Mouse (Mus musculus) right cerebral cortex, postnatal 25 days (tissue): Measurements from ENCODE around the gene Prep.

ENCODE experiments used
- DNase-seq: peaks from one replicate; pipeline ENCODE4 v3.0.0; 2022

Prep gene

GRCm38 (mm10) chr10:45066931-45067308 lies at the start of gene Prep:
Gene Prep (plus strand): TSS chr10:45067203.
- peak; percentile 93 for DNase-seq

GRCm38 (mm10) chr10:45017352-45017751 lies 49.7 kb upstream of the Prep start:
- DNase-seq = no peak

GRCm38 (mm10) chr10:45017851-45018250 lies 49.2 kb upstream of the Prep start:
- DNase-seq = no peak

- DNase-seq = no peak
These were observed 47.6 kb upstream of the Prep start for GRCm38 (mm10) chr10:45019418-45019817.

- no peak for DNase-seq
These were observed 47.2 kb upstream of the Prep start for GRCm38 (mm10) chr10:45019849-45020248.

- DNase-seq = no peak
These were observed 46.7 kb upstream of the Prep start for GRCm38 (mm10) chr10:45020291-45020690.

DNA sequence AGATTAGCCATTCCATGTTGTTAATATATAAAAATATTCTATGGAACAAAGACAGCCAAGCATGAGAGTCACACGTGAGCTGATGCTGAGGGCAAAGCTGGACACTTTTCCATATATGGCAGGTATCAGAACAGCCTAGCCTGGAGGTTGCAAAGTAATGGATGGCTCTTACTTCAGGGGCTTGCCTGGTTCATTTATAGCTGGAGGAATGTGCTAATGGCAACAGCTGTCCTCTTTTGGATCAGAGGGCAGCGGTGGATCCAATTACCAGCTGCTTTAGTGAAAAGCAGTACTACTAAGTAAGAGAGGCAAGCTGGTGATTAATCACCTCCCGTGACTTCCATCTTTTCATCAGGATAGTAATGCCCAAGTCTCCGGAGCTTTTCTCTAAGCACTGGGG lies 41.8 kb upstream of the Prep start:
- no peak for DNase-seq

DNA sequence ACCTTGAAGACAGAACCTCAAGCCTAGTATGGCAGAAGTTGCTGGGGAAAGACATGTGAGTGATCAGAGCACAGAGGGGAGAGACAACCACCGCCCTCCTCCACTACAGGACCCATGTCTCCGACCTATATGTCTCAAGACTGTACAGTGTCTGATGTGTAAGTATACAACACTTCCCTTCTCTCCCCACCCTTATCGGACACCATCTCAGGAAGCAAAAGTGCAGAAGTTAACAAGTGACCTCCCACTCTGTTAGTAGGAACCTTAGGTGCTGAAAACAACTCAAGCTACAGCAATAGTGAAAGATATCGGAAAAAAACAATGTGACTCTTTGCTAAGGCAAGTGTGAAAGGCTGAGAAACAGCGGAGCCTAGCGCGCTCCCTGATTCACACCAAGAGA lies 40.1 kb upstream of the Prep start:
- DNase-seq = no peak

DNA sequence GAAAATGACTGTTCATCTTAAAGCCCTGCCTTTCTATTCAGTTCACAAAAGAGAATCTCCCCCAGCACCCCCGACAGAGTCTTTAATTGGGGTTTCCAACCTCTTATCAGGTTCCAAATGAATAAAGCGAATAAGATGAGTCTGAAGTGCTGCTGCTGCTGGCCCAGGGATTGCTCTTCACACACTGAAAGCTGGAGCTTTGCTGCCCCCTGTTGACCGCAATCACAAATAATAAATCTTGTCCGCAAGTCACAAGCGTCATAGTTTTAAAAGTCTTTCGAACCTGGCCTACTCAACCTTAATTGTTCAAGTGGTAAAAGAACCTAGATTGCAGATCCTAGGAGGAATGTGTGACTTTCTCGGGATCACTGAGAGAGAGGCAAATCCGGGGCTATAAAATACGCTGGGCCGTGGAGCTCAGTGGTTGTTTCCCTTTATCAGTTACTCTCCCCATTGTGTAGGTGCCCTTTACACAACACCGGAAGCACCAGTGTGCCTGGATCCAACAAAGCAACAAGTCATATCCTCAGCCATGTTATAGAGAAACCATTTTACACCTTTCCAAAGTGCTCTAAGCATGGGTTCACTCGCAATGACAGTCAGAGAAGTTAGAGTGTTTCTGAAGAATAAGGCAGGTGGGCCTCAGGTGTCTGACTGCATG lies 21.6 kb upstream of the Prep start:
- peak; percentile 48 for DNase-seq

- DNase-seq = no peak
These were observed 18.8 kb upstream of the Prep start for GRCm38 (mm10) chr10:45048158-45048557.

- no peak for DNase-seq
These were observed 18.4 kb upstream of the Prep start for GRCm38 (mm10) chr10:45048622-45049021.

GRCm38 (mm10) chr10:45051125-45051744 lies 15.8 kb upstream of the Prep start:
- peak; percentile 44 for DNase-seq

DNA sequence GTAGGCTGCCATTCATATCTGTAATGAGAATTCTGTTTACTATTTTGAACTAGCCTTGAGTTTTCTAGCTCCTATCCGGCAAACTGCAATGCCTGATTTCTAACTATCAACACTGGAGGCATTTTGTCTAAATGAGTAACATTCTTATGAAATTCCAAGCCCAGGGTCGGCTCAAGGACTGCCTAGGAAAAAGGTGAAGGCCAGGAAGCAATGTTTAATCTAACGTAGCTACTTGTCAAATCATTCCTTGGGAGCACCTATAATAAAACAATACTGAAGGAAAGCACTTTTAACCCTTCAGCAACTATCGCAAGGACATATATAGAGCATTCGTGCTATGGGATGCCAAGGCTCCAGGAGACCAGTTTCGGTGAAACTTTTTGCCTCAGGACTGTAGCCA lies 8.6 kb upstream of the Prep start:
- DNase-seq = no peak

DNA sequence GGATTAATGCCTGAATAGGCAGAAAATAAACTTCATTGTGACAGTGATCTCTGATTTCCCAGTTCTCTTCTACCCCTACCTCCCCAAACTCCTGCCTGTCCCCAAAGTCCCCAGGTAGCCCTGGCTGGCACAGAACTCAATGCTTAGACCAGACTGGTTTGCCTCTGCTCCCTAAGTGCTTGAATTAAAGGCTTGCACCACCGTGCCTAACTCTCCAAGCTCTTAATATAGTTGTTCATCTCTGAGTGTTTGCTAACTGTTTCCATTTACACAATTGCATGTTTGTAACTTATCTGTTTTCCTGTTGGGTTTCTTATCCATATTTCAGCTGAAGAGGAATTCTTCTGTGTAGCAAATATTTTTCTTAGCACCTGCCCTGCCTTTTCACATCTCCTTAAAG lies 6.2 kb upstream of the Prep start:
- no peak for DNase-seq

DNA sequence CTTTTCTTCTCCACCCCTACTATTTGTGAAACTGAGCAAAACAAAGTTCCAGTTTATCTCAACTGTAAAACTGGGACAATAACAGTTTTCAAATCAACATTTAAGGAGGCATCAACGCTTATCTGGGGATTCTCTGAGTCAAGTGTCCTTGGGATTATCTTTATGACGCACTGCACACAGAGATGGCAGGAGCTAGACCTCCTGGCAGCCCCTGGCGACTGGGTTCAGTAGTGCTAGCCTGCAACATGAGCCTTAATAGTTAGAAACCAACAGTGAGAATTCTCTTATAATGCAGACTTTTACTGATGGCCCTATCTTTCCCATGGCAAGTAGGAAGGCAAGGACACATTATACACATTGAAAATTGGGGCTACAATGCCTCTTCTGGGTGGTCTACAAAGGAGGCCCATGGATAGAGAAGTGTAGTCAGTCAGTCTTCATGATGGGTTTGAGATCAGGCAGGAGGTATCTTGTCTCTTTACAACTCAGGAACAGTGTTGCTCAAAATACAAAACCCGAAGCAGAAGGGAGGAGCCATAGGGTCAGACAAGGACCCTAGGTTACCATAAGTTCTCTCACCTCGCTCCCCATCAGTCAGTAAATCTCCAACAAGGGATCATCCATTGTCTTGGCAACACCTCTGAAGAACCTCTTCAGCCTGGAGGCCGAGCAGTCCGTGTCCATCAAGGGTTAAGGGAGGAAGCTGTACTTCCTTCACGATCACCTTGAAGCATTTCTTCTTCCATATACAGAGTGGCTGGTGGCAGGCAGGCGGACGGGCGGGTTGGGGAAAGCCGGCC lies 672 bp upstream of the Prep start:
- DNase-seq = no peak

DNA sequence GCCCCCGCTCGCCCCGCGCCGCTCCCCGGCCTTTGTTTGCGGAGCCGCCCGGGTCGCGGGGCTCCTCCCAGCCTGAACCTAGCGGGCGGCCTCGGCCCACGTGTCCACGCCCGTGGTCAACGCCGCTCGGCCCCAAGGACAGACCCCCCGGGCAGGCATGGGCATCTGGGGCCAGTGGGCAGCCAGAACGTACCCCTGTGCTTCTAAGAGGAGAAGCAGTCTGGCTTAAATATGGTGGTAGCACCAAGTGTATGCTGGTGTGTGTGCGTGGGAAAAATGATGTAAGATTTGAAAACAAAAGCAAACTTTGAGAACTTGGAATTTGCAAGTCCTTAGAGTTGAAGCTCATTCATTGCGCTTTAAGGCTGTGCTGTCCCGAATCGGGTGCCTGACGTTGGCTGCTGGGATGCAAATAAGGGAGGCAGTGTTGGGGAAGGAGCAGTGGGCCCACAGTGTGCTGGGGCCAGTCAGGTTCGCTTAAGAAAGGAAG lies 478 bp downstream of the Prep start:
- DNase-seq = no peak

DNA sequence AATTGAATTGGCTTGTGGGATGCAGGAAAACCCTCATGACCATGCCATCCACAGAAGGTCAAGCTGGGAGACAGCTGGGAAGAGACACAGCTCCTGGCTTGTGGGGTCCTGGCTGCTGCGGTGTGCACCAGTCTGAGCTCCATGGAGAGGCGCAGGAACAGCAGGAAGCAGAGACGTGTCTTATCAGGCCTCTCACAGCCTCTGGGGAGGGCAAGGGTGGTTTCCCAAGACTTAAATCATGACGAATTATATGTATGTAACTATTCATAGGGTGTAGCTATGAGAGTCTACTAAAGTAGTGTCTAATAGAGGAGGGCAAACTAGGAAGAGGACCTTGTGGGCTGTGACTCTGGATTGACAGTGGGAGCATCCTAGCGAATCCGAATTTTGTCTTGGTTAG lies 2.6 kb downstream of the Prep start:
- no peak for DNase-seq

- DNase-seq = no peak
These were observed 3.4 kb downstream of the Prep start for GRCm38 (mm10) chr10:45070362-45070761.

DNA sequence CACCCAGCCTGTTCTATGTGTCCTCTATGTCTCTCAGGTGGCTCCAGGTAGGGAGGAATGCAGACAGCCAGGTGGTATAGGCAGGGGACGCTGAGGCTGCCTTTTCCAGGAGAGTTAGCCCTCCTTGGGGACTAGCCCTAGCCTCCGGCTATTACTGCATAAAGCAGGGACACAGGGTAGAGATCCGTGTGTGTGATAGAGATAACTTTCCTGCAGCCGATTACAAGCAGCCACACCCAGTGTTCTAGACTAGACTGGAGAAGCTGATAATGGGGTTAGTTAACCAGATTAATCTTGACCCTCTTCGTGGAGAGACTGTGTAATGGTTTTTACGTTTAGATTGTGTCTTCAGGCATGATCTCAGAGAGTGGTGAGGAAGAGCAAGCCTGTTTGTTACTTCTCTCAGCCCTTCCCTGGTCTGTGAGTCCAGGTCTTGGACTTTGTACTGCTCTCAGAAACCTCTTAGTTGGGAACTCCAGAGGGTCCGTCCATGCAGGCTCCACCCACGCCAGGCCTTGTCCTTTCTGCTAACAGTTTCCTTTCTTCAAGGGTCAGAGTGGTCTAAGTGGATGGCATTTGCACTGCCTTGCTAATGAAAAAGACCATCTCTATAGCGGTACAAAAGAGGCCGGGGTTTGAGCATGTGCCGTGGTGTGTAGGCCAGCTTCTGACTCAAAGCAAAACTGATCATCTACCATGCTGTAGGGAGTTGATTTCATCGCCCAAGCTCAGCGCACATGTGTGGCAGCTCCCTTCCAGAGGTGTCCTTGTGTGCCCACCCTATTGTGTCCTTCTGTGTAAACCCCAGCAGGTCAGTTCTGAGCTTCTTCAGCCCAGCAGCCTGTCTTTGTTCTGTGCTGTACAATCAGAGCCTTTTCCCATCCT lies 4.2 kb downstream of the Prep start:
- DNase-seq = no peak

DNA sequence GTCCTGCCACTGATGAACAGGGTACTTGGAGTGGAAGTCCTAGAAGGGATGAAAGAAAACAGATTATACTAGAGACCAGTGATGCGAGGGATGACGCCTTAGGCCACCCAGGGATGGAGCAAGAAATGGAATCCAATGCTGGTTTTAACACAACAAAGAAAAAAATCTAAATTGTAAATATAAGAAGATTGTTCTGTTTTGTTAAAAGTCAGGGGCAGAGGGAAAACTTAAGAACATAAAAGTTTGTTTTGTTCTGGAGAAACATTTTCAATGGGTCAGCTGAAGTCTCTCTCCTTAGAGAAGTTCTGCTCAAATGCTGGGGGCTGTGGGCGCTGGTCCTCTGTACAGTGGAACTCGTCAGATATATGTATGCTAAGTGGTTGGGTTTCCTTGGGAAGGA lies 5.3 kb downstream of the Prep start:
- DNase-seq = no peak

DNA sequence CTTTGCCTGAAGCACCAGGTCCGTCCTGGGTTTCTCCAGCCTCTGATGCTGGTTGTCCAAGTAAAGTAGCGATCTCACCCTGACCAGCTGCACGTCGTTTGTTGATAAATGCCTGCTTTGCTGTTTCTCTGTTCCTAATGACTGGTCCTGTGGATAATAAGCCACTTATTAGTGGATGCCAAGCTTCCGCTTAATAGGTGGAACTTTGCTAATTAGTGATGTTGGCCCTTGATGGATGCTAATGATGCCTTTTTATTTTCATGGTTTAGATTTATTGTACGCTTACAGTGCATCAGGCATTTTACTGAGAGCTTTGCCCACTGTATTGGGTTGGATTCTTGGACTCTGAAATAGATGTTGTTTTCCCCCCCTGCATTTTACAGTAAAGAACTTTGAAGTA lies 7.5 kb downstream of the Prep start:
- DNase-seq = no peak

GRCm38 (mm10) chr10:45075491-45076051 lies 8.6 kb downstream of the Prep start:
- DNase-seq = no peak

DNA sequence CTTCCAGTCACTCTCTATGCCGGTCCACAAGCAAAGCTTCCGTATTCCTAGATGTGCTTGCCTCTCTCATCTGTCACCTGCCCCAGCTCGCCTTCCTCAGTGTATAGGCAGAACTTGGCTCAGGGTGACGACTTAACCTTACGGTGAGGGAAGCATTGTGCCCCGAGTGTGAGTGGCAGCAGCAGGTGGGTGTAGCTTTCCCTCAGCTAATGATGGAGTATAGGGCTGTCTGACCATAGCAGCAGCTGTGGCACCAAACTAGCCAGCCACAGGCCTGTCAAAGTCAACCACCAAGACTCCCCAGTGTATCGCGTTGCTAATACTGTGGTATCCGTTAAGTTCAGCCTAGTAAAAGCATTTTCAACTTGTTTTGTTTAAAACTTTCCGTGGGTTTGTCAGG lies 9.6 kb downstream of the Prep start:
- DNase-seq = no peak
